Mouse (Mus musculus): ENCODE measurements at regions not wholly inside any gene's neighbourhood (a gene's known extent, or its start where the extent isn't known, plus 50 kb on each side); places are given as distances from the start of the nearest gene placed in this dataset.

GRCm38 (mm10) chr1:177573017-177573725 lies 131.0 kb downstream of the Zbtb18 start:
- TF ChIP-seq CTCF (IDR thresholded peaks at IDR 0.05; ENCODE audit: borderline replicate concordance, extremely low read depth, insufficient read depth, insufficient read length): no peak
- TF ChIP-seq POLR2A (IDR thresholded peaks at IDR 0.05; ENCODE audit: borderline replicate concordance, extremely low read depth, insufficient read depth, insufficient read length, poor library complexity, severe bottlenecking): no peak

All from brain, embryonic 14.5 days (tissue).